Mouse (Mus musculus) myocyte (in vitro differentiated cells): ENCODE measurements around the gene Acvr2a.

ENCODE experiments used
- E2F4 ChIP-seq: IDR thresholded peaks from one replicate; pipeline ENCODE4 v1.6.1; 2011; ENCODE audit warnings: mild to moderate bottlenecking, control low read depth, moderate library complexity; ENCODE audit not compliant: insufficient read depth
- POLR2AphosphoS2 ChIP-seq: IDR thresholded peaks from one replicate; pipeline ENCODE4 v1.6.1; 2011; ENCODE audit warnings: low read depth, control low read depth; ENCODE audit not compliant: insufficient read length

DNA sequence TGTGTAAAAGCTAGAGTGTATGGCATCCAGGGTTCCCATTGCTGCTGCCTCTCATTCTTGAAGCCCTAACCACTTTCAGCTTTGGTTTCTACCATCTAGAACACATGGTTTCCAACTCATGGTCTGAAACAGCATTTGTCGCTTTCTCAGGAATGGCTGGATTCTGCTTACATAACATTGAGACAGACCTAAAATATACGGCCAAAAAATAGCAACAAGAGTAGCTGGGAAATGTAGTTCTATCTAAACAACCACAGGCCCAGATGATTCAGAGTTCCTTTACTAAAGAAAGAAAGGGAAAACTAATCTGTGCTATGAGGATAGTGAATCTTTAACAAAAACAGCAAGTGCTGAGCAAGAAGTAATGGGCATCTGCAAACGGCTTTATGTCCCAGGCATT lies 38.6 kb upstream of the Acvr2a start:
- TF ChIP-seq POLR2AphosphoS2 (no peak), E2F4 (no peak)
